Mouse (Mus musculus) neural tube, embryonic 14.5 days (tissue): ENCODE data around the gene Myo1a. TPM values are rescaled to one million over a fixed set of nuclear protein-coding genes. Genes with fewer than 3 reads are reported as not detected.

Experiments used
- ATAC-seq: fragments of 200-750 bp; cut with Nextera tagmentation; 2 replicates; pipeline ENCODE4 v1.8.0; 2017; ENCODE audit warnings: low read depth, mild to moderate bottlenecking, moderate TSS enrichment, moderate library complexity
- H3K27ac ChIP-seq: fragments of 300-500 bp; sonication (generic); 2 replicates; pipeline ENCODE4 v1.5.1; 2014; ENCODE audit warnings: low read depth, mild to moderate bottlenecking, control low read depth, low read length, moderate library complexity, mixed read lengths
- H3K27me3 ChIP-seq: fragments of 300-500 bp; sonication (generic); 2 replicates; pipeline ENCODE4 v1.6.1; 2014; ENCODE audit warnings: low read length; ENCODE audit not compliant: control insufficient read depth, insufficient read depth
- H3K36me3 ChIP-seq: fragments of 300-500 bp; sonication (generic); 2 replicates; pipeline ENCODE4 v1.6.1; 2014; ENCODE audit warnings: low read length, mixed read lengths; ENCODE audit not compliant: control insufficient read depth, insufficient read depth
- H3K4me1 ChIP-seq: fragments of 300-500 bp; sonication (generic); 2 replicates; pipeline ENCODE4 v1.6.1; 2014; ENCODE audit warnings: low read length; ENCODE audit not compliant: control insufficient read depth, insufficient read depth
- H3K4me2 ChIP-seq: fragments of 300-500 bp; sonication (generic); 2 replicates; pipeline ENCODE4 v1.6.1; 2014; ENCODE audit warnings: mild to moderate bottlenecking, low read depth, low read length, control low read depth
- H3K4me3 ChIP-seq: fragments of 300-500 bp; sonication (generic); 2 replicates; pipeline ENCODE4 v1.5.1; 2014; ENCODE audit warnings: low read depth, low read length, control low read depth, mixed read lengths
- H3K9ac ChIP-seq: fragments of 300-500 bp; sonication (generic); replicated peaks from 2 replicates; pipeline ENCODE4 v1.6.1; 2014; ENCODE audit warnings: low read depth, mild to moderate bottlenecking, control low read depth, low read length, mixed read lengths
- H3K9me3 ChIP-seq: fragments of 300-500 bp; sonication (generic); 2 replicates; pipeline ENCODE4 v1.6.1; 2016; ENCODE audit warnings: low read length; ENCODE audit not compliant: control insufficient read depth
- WGBS: fragments of 180-500 bp; shearing (Covaris S2); extraction: QIAGEN DNeasy Blood & Tissue Kit; methylation state at CpG from one replicate; pipeline ENCODE4 v1.1.7; 2014; 5-methylcytosine and 5-hydroxymethylcytosine counted together
- polyA plus RNA-seq: library from polyadenylated mRNA; unstranded; fragments of >200 nt; fragmentation: Nextera tagmentation; extraction: Ambion mirVana; gene quantifications from 2 replicates; pipeline ENCODE4 v1.2.1, GENCODE M21; 2014

Myo1a gene
- polyA plus RNA-seq, 1 experiment from 2014 or later: 0.28 TPM

GRCm38 (mm10) chr10:127731397-127731796 lies 26.4 kb downstream of the Myo1a start:
- WGBS: 18% methylated on average over 5 of the region's 5 CpGs
- ATAC-seq: no peak
- no peaks in the 10 kb centered on the region for H3K9me3 ChIP-seq
- no peaks in the 10 kb centered on the region for H3K4me1 ChIP-seq
- H3K27ac ChIP-seq: no peak overlapping the region
- no peaks in the 10 kb centered on the region for H3K27me3 ChIP-seq
- H3K4me3 ChIP-seq: no peak overlapping the region
- no peak overlapping the region; the same call in 1 of the 2 replicates for H3K9ac ChIP-seq
- H3K36me3 ChIP-seq: no peaks in the 10 kb centered on the region
- H3K4me2 ChIP-seq: no peak overlapping the region

GRCm38 (mm10) chr10:127734434-127734833 lies 29.5 kb downstream of the Myo1a start:
- ATAC-seq: no peak
- WGBS: 47% methylated on average over 5 of the region's 5 CpGs

GRCm38 (mm10) chr10:127736266-127736665 lies 31.3 kb downstream of the Myo1a start:
- Histone ChIP-seq H3K9ac (no peak overlapping the region), H3K9me3 (no peaks in the 10 kb centered on the region), H3K27me3 (no peaks in the 10 kb centered on the region), H3K4me2 (no peak overlapping the region), H3K36me3 (no peaks in the 10 kb centered on the region), H3K27ac (no peak overlapping the region), H3K4me1 (peaks cover 9% of the 10 kb centered on the region), H3K4me3 (no peak overlapping the region)
- WGBS: 79% methylated on average over 2 of the region's 2 CpGs
- no peak for ATAC-seq

More at GRCm38 (mm10) chr10:127734434-127734833, 29.5 kb downstream of the Myo1a start:
- no peaks in the 10 kb centered on the region for H3K9me3 ChIP-seq
- H3K27ac ChIP-seq: no peak overlapping the region
- H3K4me3 ChIP-seq: no peak overlapping the region
- no peak overlapping the region for H3K4me2 ChIP-seq
- no peak overlapping the region for H3K9ac ChIP-seq
- H3K36me3 ChIP-seq: no peaks in the 10 kb centered on the region
- no peaks in the 10 kb centered on the region for H3K27me3 ChIP-seq
- no peaks in the 10 kb centered on the region for H3K4me1 ChIP-seq

- ATAC-seq: no peak
- H3K4me2 ChIP-seq: no peak overlapping the region
- H3K4me1 ChIP-seq: peaks cover 9% of the 10 kb centered on the region
- no peak overlapping the region for H3K9ac ChIP-seq
- no peaks in the 10 kb centered on the region for H3K27me3 ChIP-seq
- H3K9me3 ChIP-seq: no peaks in the 10 kb centered on the region
- no peak overlapping the region for H3K4me3 ChIP-seq
- no peak overlapping the region for H3K27ac ChIP-seq
- peaks cover 4% of the 10 kb centered on the region for H3K36me3 ChIP-seq
- WGBS: 76% methylated on average over 4 of the region's 4 CpGs
These were observed 31.9 kb downstream of the Myo1a start for GRCm38 (mm10) chr10:127736916-127737315.

- no peak overlapping the region for H3K27ac ChIP-seq
- no peaks in the 10 kb centered on the region for H3K27me3 ChIP-seq
- no peak overlapping the region for H3K9ac ChIP-seq
- H3K4me1 ChIP-seq: peaks cover 9% of the 10 kb centered on the region
- no peak for ATAC-seq
- no peak overlapping the region for H3K4me2 ChIP-seq
- no peak overlapping the region for H3K4me3 ChIP-seq
- WGBS: 27% methylated on average over 2 of the region's 2 CpGs
- H3K36me3 ChIP-seq: peaks cover 9% of the 10 kb centered on the region
- no peaks in the 10 kb centered on the region for H3K9me3 ChIP-seq
These were observed 32.6 kb downstream of the Myo1a start for GRCm38 (mm10) chr10:127737552-127737951.

- H3K36me3 ChIP-seq: peaks cover 17% of the 10 kb centered on the region
- no peak overlapping the region for H3K27ac ChIP-seq
- no peak overlapping the region for H3K4me2 ChIP-seq
- no peak for ATAC-seq
- peaks cover 9% of the 10 kb centered on the region for H3K4me1 ChIP-seq
- no peaks in the 10 kb centered on the region for H3K27me3 ChIP-seq
- H3K9ac ChIP-seq: no peak overlapping the region
- no peak overlapping the region for H3K4me3 ChIP-seq
- H3K9me3 ChIP-seq: no peaks in the 10 kb centered on the region
- 57% methylated on average over 13 of the region's 13 CpGs for WGBS
These were observed 33.3 kb downstream of the Myo1a start for GRCm38 (mm10) chr10:127738151-127738882.

- H3K9ac ChIP-seq: peak within 1 kb of the TSS; percentile 89
- H3K4me3 ChIP-seq: peak within 1 kb of the TSS; percentile 87
- H3K4me2 ChIP-seq: peak within 1 kb of the TSS; percentile 80
- H3K9me3 ChIP-seq: no peaks in the 10 kb centered on the region
- ATAC-seq: peak; percentile 86
- H3K36me3 ChIP-seq: peaks cover 26% of the 10 kb centered on the region
- H3K27me3 ChIP-seq: no peaks in the 10 kb centered on the region
- 2% methylated on average over 38 of the region's 61 CpGs for WGBS
- H3K27ac ChIP-seq: peak within 1 kb of the TSS; percentile 70
- H3K4me1 ChIP-seq: peaks cover 9% of the 10 kb centered on the region
These were observed 34.2 kb downstream of the Myo1a start, which contains the start of gene Zbtb39 for GRCm38 (mm10) chr10:127739083-127739660. Gene Zbtb39, plus strand, starts transcription at chr10:127739538.

GRCm38 (mm10) chr10:127739661-127740161 lies 34.7 kb downstream of the Myo1a start:
- Histone ChIP-seq H3K27ac (peak overlapping the region; percentile 70), H3K27me3 (no peaks in the 10 kb centered on the region), H3K9me3 (no peaks in the 10 kb centered on the region), H3K4me1 (peaks cover 9% of the 10 kb centered on the region), H3K9ac (peak overlapping the region; percentile 89), H3K4me3 (peak overlapping the region; percentile 87), H3K36me3 (peaks cover 31% of the 10 kb centered on the region), H3K4me2 (peak overlapping the region; percentile 80)
- under 1% methylated on average over 43 of the region's 55 CpGs for WGBS
- peak; percentile 70 for ATAC-seq

GRCm38 (mm10) chr10:127744661-127745060 lies 39.7 kb downstream of the Myo1a start:
- Histone ChIP-seq H3K9ac (no peak overlapping the region), H3K9me3 (no peaks in the 10 kb centered on the region), H3K27me3 (no peaks in the 10 kb centered on the region), H3K4me3 (no peak overlapping the region), H3K36me3 (peaks cover 52% of the 10 kb centered on the region), H3K27ac (no peak overlapping the region), H3K4me1 (peaks cover 11% of the 10 kb centered on the region), H3K4me2 (no peak overlapping the region)
- WGBS: 63% methylated on average over 5 of the region's 5 CpGs
- no peak for ATAC-seq
